Mouse (Mus musculus) liver, postnatal 0 days (tissue): ENCODE results near the gene Tfdp1.

Experiments
- CTCF ChIP-seq: sonication (generic); IDR thresholded peaks from 2 replicates; pipeline ENCODE4 v1.5.1; 2016; ENCODE audit warnings: antibody characterized with exemption, low read depth
- EP300 ChIP-seq: IDR thresholded peaks from 2 replicates; pipeline ENCODE4 v1.6.1; 2016; ENCODE audit warnings: antibody characterized with exemption, low read depth, mild to moderate bottlenecking

GRCm38 (mm10) chr8:13352601-13353000 lies 14.1 kb downstream of the Tfdp1 start:
- no peak for TF ChIP-seq CTCF
- TF ChIP-seq EP300: no peak
